Mouse (Mus musculus): ENCODE results near the gene Abl1.

The Abl1 gene

DNA sequence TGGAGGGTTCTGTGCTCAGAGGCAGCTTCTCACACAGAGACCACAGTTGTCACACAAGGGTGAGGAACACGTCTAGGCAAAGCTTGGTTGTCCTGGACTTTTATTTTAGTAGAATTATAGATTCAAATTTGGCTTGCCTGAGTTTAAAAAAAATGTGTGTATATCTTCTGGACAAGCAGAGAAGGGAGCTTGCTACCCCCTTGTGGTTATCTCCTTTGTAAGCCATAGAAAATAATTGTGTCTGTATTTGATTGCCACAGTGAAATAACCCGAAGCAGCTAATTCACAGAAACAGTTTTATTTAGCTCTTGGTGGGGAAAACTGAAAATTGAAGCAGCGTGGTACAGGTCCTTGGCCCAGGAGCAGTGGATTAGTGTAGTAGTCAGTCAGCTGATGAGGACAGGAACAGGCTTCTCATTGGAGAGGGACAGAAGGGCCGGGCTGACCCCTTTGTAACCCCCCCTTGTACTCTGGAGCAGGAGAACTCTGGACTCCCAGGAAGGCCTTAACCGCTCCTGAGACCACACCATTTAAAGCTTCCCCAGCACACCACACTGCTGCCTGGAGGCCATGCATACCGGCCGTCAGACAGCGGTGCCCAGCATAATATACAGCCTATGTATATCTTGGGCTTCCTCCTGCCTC lies 94.9 kb downstream of the Abl1 start:
- DNase-seq (ENCODE audit: extremely low spot score, low spot score), result no peak

DNA sequence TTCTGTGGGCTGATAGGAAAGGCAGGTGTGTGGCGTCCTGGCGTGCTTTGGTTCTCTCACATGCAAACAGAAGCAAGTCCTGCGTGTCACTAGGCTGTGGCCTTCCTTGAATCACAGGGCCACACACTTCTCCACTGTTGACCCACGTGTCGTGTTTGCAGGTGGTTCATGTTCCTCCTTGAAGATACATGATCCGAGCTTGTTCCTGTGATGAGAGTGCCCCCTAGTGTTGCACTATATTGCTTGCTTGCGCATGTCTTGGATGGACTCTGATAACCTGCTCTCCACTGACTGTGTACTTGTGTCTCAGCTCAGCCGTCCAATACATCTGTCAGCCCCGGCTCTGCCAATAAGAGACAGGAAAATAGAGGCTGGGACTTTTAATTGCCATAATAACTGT lies 96.9 kb downstream of the Abl1 start:
- peak; percentile 60 for DNase-seq (ENCODE audit: extremely low spot score, low spot score)

DNA sequence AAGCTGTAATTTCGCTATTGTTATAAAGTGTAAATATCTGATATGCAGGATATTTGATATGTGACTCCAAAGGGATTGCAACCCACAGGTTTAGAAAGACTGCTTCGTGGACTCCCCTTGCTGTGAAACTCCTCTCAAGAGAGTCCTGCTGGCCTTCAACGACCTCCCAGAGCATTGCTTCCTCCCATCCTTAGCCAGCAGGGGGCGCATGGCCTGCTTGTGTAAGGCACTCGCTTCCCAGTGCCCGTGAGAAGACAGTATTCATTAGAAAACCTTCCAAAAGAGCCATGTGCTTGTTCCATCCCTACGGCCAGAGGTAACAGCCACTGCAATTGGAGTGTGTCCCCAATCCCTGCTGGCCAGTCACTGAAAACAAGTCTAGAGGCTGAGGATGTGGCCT lies 98.9 kb downstream of the Abl1 start:
- DNase-seq (ENCODE audit: extremely low spot score, low spot score), result peak; percentile 86

DNA sequence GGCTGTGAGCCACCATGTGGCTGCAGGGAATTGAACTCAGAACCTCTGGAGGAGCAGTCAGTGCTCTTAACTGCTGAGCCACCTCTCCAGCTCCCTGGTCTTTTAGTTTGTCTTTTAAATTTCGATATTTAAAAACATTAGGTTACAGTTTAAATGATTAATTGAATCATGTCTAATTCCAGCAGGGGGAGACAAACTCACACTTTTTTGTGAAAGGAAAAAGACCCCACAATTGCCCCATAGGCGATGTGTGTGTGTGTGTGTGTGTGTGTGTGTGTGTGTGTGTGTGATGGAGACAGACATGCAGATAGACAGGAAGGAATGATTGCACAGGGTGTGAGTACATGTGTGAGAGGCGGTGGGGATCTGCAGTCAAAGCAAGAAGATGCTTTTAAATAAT lies 100.1 kb downstream of the Abl1 start:
- DNase-seq (ENCODE audit: extremely low spot score, low spot score), result no peak

DNA sequence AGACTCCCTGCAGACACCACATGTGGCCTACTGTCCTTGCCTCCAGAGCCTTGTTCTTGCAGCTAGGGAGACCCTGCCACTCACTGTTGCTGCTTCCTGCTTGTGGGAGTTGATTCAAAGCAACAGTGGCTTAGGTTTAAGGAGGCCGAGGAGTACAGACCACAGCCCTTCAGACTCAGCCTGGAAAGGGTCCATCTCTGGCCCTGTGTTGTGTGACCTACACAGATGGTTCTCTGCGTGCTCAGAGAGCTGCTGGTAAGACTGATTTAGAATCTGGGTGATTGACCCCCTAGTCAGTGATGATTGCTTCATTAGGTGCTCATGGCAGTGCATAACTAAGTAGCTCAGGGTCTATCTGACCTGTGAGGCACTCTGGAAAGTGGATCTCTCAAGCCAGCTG lies 101.0 kb downstream of the Abl1 start:
- no peak for DNase-seq (ENCODE audit: extremely low spot score, low spot score)

DNA sequence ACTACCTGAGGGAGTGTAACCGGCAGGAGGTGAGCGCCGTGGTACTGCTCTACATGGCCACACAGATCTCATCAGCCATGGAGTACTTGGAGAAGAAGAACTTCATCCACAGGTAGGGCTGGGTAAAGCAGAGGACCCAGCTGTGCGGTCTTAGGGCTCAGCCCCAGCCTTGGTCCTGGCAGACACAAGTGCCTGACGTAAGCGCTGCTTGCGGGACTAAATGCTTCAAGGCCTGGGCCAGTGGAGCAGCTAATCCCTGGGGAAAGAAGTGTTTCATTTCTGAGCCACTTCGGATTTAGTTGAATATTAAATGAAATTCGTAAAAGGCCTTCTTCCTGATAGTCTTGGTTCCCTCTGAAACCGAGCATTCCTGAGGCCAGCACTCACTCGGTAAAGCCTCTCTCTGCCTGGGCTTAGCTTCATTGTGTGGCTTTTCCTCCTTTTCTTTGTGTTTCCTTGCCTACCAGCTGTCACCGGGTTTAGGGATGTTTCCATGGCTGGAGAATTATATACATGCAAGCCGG lies 102.6 kb downstream of the Abl1 start:
- DNase-seq (ENCODE audit: extremely low spot score, low spot score), result no peak

DNA sequence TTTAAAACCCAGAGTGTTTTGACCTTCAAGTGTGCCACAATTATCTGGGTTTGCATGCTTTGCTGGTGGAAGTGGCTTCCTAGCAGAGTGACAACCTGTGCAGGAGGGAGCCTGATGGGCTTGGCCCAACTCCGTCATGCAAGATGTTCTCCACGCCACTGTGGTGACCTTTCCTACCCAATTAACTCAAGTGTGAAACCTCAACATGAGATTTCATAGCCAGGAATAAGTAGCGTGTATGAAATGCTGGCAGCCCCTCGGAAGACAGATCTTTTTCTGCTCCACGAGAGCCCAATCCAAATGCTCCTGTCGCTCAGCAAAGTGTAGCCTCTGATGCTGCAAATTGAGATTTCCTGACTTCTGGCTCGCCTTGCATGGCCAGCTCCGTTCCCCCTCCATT lies 103.1 kb downstream of the Abl1 start:
- DNase-seq (ENCODE audit: extremely low spot score, low spot score), result no peak

DNA sequence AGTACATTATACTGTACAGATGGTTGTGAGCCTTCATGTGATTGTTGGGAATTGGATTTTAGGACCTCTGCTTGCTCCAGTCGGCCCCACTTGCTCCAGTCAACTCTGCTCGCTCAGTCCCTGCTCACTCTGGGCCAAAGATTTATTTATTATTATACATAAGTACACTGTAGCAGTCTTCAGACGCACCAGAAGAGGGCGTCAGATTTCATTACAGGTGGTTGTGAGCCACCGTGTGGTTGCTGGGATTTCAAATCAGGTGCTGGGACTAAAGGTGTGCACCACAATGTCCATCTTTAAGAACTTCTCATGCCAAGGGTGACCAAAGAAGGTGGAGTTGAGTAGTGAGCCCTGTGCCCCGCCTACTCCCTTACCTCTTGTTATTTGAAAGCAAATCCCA lies 104.4 kb downstream of the Abl1 start:
- DNase-seq (ENCODE audit: extremely low spot score, low spot score), result no peak

DNA sequence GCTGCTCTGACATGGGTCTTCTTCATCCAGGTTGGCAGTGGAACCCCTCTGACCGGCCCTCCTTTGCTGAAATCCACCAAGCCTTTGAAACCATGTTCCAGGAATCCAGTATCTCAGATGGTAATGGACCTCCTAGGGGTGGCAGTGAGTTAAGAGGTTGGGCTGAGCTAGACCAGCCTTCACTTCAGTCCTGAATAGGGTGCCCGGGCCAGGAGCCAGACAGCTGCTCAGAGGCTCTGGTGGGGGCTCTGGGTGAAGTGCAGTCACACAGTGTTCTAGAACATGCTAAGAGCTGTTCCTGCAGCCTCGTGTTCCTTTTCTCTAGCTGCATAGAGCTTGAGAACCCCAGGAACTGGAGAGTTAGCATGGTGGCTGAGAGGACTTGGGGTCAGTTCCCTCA lies 108.8 kb downstream of the Abl1 start:
- DNase-seq (ENCODE audit: extremely low spot score, low spot score), result no peak

DNA sequence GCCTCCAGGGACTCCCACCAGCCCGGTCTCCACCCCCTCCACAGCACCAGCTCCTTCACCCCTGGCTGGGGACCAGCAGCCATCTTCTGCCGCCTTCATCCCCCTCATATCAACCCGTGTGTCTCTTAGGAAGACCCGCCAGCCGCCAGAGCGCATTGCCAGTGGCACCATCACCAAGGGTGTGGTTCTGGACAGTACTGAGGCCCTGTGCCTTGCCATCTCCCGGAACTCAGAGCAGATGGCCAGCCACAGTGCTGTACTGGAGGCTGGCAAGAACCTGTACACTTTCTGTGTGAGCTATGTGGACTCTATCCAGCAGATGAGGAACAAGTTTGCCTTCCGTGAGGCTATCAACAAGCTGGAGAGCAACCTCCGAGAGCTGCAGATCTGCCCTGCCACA lies 113.2 kb downstream of the Abl1 start:
- no peak for DNase-seq (ENCODE audit: extremely low spot score, low spot score)

DNA sequence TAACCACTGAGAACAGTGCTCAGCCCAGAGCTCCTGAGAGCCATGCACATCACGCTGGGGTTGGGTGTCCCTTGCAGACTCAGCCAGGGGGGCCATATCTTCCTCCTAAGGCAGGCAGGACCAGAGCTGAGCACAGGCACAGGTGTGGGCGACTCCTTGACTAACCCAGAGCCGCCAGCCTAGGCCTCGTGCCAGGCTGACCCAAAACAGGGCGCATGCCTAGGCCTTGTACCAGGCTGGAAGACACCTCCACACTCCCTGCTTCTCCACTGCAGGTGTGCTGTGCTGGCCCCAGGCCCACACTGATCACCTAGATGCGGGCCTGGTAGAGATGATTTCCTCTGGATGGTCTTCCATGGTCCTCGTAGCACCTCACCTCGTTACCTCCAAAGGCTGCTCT lies 114.6 kb downstream of the Abl1 start:
- no peak for DNase-seq (ENCODE audit: extremely low spot score, low spot score)

DNA sequence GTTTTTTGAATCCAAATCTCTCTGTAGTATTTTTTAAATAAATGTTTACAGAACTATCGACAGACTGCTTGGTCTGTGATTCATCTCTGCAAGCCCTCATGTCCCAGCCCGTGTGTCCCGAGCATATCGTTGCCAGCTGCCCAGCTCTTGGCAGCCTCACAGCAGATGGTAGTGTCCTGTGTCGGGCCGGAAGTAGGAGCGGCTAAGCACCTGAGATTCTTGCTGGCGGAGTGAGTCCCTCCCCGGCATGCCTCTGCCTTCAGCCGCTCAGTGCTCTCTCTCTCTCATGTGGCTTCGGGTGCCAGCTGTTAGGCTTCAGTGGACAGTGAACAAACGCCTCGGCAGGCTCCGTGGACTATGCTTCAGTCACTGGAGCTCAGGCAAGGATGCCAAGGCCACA lies 115.3 kb downstream of the Abl1 start:
- no peak for DNase-seq (ENCODE audit: extremely low spot score, low spot score)

DNA sequence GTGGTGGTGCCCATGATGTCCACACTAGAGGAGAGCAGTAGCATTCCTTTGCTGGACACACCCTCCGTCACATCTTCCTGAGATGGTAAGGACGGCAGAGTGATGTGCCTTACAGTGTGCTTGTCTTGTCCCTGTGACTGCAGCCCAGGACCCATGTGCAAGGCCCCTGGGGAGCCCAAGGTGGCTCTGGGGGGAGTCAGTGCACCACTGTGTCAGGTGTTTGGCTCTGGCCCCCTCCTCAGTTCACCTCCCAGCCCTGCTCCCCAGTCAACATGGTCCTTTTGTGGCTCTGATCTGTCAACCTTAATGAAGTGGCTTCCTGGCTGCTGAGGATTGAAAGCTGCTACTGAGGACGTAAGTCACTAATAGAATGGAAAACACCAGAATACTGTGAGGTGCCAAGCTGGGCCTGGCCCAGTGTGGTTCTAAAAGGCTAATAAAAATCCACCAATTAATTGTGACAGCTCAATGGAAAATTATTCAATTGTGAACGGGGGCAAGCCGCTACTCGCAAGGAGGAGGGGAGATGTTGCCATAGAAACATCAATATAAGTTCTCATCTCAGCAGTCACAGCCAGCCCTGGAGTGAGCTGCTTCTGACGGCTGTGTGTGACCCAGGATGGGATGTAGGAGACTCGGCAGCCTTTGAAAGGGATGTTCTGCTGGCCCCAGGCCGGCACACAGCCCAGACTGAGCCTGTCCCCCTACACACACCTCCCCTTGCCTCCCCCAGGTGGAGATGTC lies 118.6 kb downstream of the Abl1 start:
- no peak for DNase-seq (ENCODE audit: extremely low spot score, low spot score)

DNA sequence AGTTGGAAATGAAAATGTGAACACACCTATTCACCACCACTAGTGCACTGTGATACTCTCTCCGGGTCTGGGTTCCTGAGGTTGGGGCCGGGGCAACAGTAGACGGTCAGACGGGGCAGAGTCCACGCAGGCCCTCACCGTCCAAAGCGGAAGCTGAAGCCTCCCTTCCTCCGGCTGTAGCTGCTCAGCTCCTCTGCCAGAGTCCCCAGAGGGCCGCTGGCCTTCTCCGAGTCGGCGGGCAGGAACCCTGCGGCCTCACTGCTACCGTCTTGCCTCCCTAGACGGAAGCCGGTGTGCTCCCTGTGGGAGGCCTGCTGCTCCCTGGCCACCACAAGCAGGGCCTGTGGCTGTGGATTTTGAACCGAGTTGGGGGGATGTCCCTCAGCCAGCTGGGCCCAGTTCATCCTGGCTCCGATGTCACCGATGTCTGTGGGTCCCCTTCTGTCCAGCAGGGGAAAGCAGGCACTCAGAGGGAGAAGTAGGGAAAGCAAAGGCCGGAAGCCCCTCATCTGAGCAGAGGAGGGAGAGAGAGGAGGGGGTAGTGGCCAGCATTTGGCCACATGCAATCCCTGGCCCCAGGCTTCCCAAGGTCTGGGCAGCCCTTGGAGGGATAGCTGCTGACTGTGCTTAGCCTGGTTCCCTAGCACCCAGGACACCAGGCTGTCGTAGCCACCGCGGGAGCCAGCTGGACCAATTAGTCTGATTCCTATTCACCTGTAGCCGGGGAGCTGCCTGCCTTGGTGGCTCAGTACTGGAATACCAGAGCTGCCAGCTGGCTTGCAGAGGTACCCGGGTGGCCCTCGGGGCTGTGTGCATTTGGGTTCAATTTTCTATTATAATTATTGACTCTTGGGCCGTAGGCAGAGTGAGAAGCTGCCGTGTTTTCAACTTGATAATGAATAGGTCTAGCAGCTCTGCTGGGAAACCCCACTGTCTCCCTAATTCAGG lies 120.5 kb downstream of the Abl1 start:
- DNase-seq (ENCODE audit: extremely low spot score, low spot score), result no peak

DNA sequence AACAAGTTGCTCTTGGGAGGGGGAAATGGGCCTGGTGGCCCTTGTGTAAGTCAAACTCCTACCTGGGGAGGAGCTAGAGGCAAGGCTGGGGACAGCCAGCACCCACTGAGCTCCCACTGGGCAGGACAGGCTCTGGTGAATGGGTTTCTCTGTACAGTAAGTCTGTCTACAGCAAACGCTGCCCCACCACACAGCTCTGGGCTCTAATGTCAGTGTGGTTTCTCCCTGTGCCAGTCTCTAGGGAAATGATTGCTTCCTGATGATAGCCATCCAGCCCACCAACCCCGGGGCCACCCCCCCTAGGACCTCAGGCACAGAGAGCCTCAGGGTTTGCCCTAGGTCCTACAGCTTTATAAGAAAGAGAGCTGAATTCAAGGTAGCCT lies 121.2 kb downstream of the Abl1 start:
- no peak for DNase-seq (ENCODE audit: extremely low spot score, low spot score)

DNA sequence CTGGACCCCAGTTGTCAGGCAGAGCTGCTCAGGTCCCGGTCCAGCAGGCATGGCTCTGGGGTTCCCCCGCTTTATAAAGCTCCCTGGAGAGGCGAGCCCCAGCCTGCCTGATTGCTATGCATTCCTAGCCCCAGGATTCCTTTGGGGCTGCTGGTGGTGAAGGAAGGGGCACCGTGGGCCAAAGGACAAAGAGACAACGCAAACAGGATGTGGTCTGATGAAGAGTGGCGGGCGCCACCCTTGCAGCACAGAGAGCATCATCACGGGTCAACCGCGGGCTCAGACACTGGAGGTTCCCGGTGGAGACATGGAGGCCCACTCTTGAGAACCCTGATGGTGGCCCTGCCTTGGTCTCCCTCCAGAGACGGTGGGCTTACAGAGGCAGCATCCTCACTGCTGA lies 122.3 kb downstream of the Abl1 start, which contains the start of gene Qrfp:
Qrfp (minus strand) TSS at position 137 of the 400 bp plus-strand sequence.
- DNase-seq (ENCODE audit: extremely low spot score, low spot score), result no peak

DNA sequence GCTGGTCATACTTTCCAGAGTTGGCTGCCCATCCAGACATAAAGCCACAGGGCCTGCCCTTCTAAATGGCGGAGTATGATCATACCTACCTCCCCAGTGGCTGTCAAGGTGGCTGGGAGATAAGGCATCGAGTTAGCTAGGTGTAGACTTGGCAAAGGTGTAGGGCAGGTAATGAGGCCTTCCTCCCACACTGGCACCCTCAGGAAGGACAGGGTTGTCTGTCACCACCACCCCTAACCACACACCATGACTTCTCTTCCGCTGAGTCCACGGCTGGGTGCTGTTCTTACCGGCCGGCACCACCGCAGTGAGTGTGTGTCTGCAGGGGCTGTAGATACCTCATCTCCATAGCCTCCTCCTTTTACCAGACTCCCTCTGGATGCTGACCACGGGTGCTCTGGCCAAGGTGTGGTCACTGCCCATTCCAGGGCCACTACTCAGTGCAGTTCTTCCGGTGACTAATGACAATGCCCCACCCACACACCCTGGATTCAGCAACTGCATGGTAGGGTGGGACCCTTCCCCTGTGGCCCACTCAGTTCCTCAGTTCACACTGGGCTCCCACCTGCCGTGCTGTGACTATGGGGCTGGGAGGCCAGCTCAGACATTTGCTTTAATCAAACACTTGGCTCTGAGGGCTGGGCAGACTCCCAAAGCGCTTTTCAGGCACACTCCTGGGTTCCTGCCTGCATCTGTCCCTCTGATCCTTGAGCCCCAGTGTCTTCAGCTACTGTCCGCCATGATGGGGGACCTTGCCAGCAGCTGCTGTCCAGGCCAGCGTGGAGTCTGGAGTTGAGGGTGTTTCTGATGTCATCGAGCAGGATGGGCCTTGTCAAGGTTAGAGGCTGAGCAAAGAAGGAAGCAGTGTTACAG lies 123.1 kb downstream of the Abl1 start:
- no peak for DNase-seq (ENCODE audit: extremely low spot score, low spot score)

DNA sequence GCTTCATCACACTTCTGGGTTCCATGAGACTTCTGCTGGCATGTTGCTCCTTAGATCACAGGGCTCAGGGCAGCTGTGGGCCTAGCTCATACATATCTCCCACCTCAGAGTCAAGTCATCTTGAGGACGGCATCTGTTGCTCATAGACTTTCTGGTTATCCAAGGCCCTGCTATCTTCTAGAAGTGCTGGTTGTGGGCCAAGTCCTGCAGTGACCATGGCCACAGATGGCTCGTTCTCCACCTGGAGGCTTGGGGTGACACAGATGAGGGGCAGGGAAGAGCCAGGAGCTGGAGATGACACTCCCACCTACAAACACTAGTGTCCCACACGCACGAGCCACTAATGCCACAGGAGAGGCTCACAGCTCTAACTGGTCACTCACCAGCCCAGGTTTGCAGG lies 125.5 kb downstream of the Abl1 start:
- no peak for DNase-seq (ENCODE audit: extremely low spot score, low spot score)

DNA sequence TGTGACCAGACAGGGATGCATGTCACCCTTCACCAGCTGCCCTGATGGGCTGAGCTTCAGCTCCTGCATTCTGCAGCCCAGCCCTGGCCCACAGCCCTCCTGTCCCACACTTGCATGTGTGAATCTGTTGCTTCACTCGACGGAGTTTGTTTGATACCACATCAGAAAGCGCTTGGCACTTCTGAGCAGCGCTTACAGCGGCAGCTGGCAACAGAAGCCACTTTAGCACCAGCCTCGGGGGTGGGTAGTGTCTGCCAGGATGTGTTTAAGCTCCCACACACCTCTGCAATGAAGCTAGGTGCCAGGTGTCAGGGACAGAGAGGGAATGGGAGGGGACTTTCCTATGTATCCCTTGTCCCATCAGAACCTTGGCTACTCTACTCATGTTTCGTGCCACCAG lies 126.5 kb downstream of the Abl1 start:
- DNase-seq (ENCODE audit: extremely low spot score, low spot score), result no peak

DNA sequence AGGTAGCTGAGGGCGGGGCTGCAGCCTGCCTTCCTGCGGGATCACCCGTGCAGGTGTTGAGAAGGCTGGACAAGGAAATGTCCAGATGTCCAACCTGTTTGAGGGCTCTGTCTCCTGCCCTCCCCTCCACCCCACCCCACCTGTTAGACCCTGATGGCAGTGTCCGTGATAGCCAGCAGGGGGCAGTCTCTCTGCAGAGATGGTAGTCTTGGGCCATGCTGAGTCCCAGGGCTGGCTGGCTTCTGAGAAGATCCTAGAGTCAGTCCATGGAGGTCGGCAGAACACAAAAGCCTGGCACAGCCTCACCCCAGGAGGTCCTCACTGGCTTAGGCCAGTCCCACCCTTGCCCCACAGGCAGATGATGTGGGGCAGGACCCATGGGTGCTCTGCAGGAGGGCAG lies 127.2 kb downstream of the Abl1 start:
- DNase-seq (ENCODE audit: extremely low spot score, low spot score), result peak; percentile 76

All from neural tube, embryonic 10.5 days (tissue).